Mouse (Mus musculus): ENCODE results near the gene Ing5. TPM values are rescaled to one million over a fixed set of nuclear protein-coding genes. Genes with fewer than 3 reads are reported as not detected.
"Not testable (repeated sequence)": the region's sequence is repeated elsewhere in the genome, so short reads cannot be mapped to it uniquely, and the experiment has no call there.

The Ing5 gene
- total RNA-seq, 2 experiments from 2014 or later, result 10.4 to 11.2 TPM

- no peak for DNase-seq (ENCODE audit: low spot score in 2 of 2)
These were observed 54.2 kb downstream of the Ing5 start for GRCm38 (mm10) chr1:93857991-93858390.

DNA sequence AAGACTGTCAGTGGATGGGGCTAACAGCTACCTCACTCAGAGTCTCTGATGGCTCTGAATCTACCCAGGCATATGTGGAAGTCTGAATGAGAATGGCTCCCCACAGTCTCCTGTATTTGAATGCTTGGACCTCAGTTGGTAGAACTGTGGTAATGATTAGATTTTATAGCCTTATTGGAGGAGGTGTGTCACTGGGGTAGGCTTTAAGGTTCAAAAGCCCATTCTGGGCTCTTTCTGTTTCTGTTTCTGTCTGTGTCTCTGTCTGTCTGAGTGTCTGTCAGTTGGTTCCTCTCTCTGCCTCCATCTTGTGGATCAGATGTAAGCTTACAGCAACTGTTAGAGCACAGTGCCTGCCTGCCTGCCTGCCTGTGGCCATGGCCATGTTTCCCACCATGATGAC lies 55.9 kb downstream of the Ing5 start:
- DNase-seq (ENCODE audit: low spot score in 2 of 2), result no peak

GRCm38 (mm10) chr1:93861048-93861447 lies 57.3 kb downstream of the Ing5 start, which contains the start of gene Gal3st2:
Gene Gal3st2 (plus strand): TSS chr1:93861306.
- DNase-seq (ENCODE audit: low spot score in 2 of 2), result not testable (repeated sequence)

Other genes starting within 250 kb of the Ing5 start
- gene Stk25, start 145.3 kb upstream of the Ing5 start, total RNA-seq (2021), result 100 to 1,000 TPM; 353 to 378 TPM
- 10 to 100 TPM; 60.4 to 63.3 TPM for gene Bok, start 118.3 kb upstream of the Ing5 start, total RNA-seq (2021)
- gene Atg4b, start 52.5 kb upstream of the Ing5 start, total RNA-seq (2021), result 10 to 100 TPM; 67.2 to 69.7 TPM
- 10 to 100 TPM; 31.5 to 32.8 TPM for gene Thap4, start 49.1 kb upstream of the Ing5 start, total RNA-seq (2021)
- gene Dtymk, start 2.0 kb upstream of the Ing5 start, total RNA-seq (2021), result 10 to 100 TPM; 65.9 to 69.4 TPM
- gene D2hgdh, start 20.9 kb downstream of the Ing5 start, total RNA-seq (2021), result 10 to 100 TPM; 12.9 to 15.4 TPM
- under 1 TPM in 1 of 2 experiments, not detected in 1; 0.54 TPM for gene Gal3st2, start 57.3 kb downstream of the Ing5 start, total RNA-seq (2021)
- 1 to 10 TPM in 1 of 2 experiments, under 1 TPM in 1; 0.71 to 1.0 TPM for gene Gal3st2b, start 114.3 kb downstream of the Ing5 start, total RNA-seq (2021)
- gene Gal3st2c, start 186.5 kb downstream of the Ing5 start, total RNA-seq (2021), result under 1 TPM; 0.05 to 0.07 TPM
- gene Neu4, start 216.5 kb downstream of the Ing5 start, total RNA-seq (2021), result 10 to 100 TPM; 13.2 to 14.0 TPM
- gene Pdcd1, start 248.6 kb downstream of the Ing5 start, total RNA-seq (2021), result under 1 TPM; 0.18 to 0.30 TPM